Mouse (Mus musculus) heart, postnatal 25 days (tissue): ENCODE data around the gene 1700025G04Rik. TPM values are rescaled to one million over a fixed set of nuclear protein-coding genes. Genes with fewer than 3 reads are reported as not detected.
A peak's percentile ranks its signal among the peaks of the same experiment; 100 is the strongest.

Source experiments
- DNase-seq: peaks from one replicate; pipeline ENCODE4 v3.0.0; 2022; ENCODE audit warnings: low spot score
- intact Hi-C: fragments of 180-260 bp; cut with DNase I; formaldehyde crosslinking; loops from one replicate; pipeline ENCODE4 v1.15.1; 2025
- total RNA-seq, 2 experiments: library from RNA; stranded (reverse); gene quantifications; 2 replicates each; pipeline ENCODE4 v1.2.3; 2021

1700025G04Rik gene
- total RNA-seq, 2 experiments from 2014 or later, result 39.7 to 43.3 TPM

- no peak for DNase-seq
- intact Hi-C loops, result loop anchor here (10.0 kb wide), 1 partner anchor 109 kb away; no protein-coding TSS in a partner anchor
Observed at GRCm38 (mm10) chr1:151975418-151976379, 114.2 kb downstream of the 1700025G04Rik start.

GRCm38 (mm10) chr1:151974887-151975286 is 115.0 kb downstream of the 1700025G04Rik start:
- no peak for DNase-seq
- intact Hi-C loops, result loop anchor here (10.0 kb wide), 1 partner anchor 110 kb away; no protein-coding TSS in a partner anchor

GRCm38 (mm10) chr1:151974424-151974823 is 115.5 kb downstream of the 1700025G04Rik start:
- intact Hi-C loops, result loop anchor here (10.0 kb wide), 1 partner anchor 110 kb away; no protein-coding TSS in a partner anchor
- no peak for DNase-seq

DNA sequence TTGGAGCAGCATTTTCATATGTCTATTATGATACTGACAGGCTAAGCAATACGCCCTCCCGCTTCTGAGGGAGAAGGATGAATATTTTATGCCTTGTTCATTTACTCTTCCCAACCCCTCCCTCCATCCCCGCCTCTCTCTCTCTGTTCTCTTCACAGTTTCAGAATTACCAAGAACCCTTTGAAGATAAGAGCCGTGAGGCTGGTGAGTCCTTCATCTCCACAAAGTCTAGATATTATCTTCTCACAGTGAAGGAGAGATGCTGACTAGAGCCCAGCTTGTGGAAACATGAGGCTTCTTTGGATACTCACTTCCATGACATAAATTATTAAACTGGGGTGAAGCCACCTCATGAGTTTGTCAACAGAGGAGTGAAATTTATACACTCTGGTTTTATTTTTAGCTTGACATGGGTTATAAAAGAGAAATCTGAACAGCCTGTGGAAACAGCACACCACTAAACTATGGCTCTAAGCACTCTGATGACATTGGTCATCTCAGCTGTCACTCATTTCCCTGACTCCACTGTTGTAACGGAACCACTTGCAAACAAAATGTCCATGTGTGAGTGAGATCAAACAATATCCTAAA is 116.7 kb downstream of the 1700025G04Rik start:
- intact Hi-C loops, result loop anchor here (10.0 kb wide), 1 partner anchor 112 kb away; no protein-coding TSS in a partner anchor
- DNase-seq, result no peak

DNA sequence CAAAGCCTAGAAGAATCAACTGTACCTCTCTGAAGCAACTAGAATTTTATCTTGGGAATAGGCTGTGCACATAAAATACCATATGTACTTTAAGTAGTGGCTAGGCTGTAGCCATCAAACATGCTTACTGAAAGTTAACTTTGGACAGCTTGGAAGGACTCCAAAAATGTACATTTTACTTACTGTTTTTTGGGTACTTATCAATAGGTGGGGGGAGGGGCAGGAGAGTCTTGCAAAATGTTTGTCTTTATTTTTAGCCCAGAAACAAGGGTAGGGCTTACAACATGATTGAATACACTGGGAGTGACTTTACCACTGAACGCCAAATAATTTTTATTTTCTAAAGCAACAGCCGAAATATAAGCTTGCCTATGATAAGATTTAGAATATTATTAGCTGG is 118.3 kb downstream of the 1700025G04Rik start:
- intact Hi-C loops, result loop anchor here (10.0 kb wide), 1 partner anchor 113 kb away; no protein-coding TSS in a partner anchor

GRCm38 (mm10) chr1:151968126-151968525 is 121.8 kb downstream of the 1700025G04Rik start:
- no peak for DNase-seq
- intact Hi-C loops, result no loop called here

More for the DNA sequence above, 118.3 kb downstream of the 1700025G04Rik start:
- DNase-seq, result no peak

- no peak for DNase-seq
- intact Hi-C loops, result no loop called here
Observed at GRCm38 (mm10) chr1:151964811-151965210, 125.1 kb downstream of the 1700025G04Rik start.

- intact Hi-C loops, result no loop called here
- DNase-seq, result no peak
Observed at GRCm38 (mm10) chr1:151963248-151963647, 126.7 kb downstream of the 1700025G04Rik start.

DNA sequence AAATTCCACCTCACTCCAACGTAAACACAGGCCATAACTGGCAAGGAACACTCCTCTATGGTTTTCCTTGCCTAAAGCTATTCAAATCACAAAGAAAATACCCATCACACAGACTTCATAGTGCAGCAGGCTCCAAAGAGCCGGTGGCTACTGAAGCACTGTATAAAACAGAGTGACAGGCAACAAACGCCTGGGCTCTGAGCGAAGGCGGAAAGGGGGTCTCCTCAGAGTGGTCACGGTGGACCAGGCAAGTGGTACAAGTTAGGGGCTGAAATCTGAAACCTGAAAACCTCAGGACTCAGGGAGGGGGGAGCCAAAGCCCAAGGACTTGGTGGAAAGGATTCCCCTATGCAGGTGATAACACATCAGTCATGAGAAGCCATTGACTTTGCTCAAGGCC is 127.8 kb downstream of the 1700025G04Rik start:
- intact Hi-C loops, result no loop called here
- no peak for DNase-seq

DNA sequence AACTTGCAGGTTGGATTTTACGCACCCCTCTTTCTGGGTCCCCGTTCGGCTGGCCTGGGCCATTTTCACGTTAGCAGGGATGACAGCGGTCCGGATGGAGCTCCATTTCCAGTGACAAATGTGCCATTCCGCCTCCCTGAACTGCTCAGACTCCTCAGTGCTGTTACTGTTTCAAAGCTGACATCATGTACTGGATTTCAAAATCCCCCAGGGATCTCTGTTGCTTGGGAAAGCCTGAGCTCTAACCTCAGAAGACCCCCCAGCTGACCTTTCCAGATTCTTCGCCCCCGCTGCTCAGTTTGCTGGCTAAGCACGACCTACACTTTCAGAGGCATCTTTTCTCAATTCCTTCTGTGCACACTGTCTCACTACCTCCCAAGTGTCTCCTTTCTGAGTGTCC is 128.7 kb downstream of the 1700025G04Rik start:
- intact Hi-C loops, result no loop called here
- DNase-seq, result peak; percentile 14

- DNase-seq, result no peak
- intact Hi-C loops, result no loop called here
Observed at GRCm38 (mm10) chr1:151959010-151959409, 130.9 kb downstream of the 1700025G04Rik start.

DNA sequence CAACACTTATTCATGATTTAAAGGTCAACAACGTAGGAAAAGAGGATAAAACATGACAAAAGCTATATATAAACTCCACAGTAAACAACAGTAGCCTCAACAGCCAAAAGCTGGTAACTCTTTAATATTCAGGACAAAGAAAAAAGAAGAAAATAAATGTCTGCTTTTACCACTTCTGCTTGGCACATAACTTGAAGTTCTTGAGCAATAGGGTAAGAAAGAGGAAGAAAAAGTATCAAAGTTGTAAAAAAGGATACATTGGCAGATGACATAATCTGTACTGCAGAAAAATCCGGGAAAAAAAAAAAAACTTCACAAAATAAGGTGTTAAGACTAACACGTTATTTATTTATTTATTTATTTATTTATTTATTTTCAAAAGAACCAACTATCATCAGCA is 131.5 kb downstream of the 1700025G04Rik start:
- DNase-seq, result no peak
- intact Hi-C loops, result no loop called here

- DNase-seq, result no peak
- intact Hi-C loops, result no loop called here
Observed at GRCm38 (mm10) chr1:151957669-151958068, 132.3 kb downstream of the 1700025G04Rik start.

DNA sequence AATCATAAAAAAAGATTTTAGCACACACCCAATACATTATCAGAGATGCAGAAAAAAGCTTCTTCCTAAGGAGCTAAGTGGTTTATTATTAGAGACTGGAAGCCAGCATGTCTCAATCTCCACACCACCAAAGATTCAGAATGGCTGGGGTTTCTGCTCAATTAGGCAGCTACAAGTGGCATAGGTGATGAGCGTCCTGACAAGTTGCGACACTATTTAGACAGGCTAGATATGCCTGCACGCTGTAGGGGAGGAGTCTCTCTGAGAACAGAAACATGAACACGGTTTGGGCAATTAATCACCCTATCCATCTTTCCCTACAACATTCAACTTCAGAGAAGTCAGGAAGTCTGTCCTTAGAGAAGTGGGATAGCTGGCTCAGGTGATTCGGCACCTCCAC is 134.1 kb downstream of the 1700025G04Rik start:
- intact Hi-C loops, result no loop called here
- no peak for DNase-seq

- DNase-seq, result peak; percentile 62
- intact Hi-C loops, result no loop called here
Observed at GRCm38 (mm10) chr1:151953563-151953962, 136.4 kb downstream of the 1700025G04Rik start.

- intact Hi-C loops, result no loop called here
- DNase-seq, result no peak
Observed at GRCm38 (mm10) chr1:151948065-151948464, 141.9 kb downstream of the 1700025G04Rik start.

GRCm38 (mm10) chr1:151947571-151947970 is 142.4 kb downstream of the 1700025G04Rik start:
- DNase-seq, result no peak
- intact Hi-C loops, result no loop called here

GRCm38 (mm10) chr1:151944457-151945223 is 145.3 kb downstream of the 1700025G04Rik start:
- intact Hi-C loops, result no loop called here
- DNase-seq, result no peak

DNA sequence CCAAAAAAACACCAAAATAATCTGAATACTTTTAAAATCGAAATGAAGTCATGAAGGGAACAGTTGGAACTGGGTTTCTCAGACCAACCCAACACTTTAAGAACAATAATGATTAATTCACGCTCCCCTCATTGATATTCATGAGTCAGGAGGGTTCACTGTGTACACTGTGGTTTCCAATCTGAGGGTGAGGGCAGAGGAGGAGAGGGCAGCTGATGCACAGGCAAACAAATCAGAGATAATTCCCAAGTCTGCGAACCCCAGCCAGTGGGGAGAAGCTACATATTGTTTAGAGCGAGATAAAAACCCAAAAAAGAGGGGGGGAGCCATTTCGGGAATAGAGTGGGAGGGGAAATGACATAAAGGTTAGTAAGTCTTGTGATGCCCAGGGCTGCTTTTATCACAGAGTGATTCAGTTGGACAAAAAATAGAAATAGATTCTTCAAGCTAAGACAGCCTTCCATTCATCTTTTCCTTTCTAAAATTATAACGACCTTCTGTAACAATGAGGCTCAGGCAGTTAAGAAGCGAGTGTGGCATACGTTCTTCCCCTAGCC is 146.2 kb downstream of the 1700025G04Rik start:
- no peak for DNase-seq
- intact Hi-C loops, result no loop called here
